Mouse (Mus musculus) bone marrow, adult 2 months (tissue): ENCODE measurements at regions not wholly inside any gene's neighbourhood (a gene's known extent, or its start where the extent isn't known, plus 50 kb on each side); places are given as distances from the start of the nearest gene placed in this dataset.

ENCODE experiments used
- H3K27ac ChIP-seq: fragments of 200-500 bp; 2 replicates; pipeline ENCODE4 v1.5.1; 2012; ENCODE audit warnings: low read depth, mild to moderate bottlenecking, control low read depth, inconsistent platforms, low read length; ENCODE audit not compliant: control insufficient read depth, poor library complexity, insufficient read depth
- H3K4me1 ChIP-seq: fragments of 200-500 bp; 2 replicates; pipeline ENCODE4 v1.6.1; 2011; ENCODE audit warnings: low read length; ENCODE audit not compliant: control insufficient read depth, insufficient read depth
- H3K4me3 ChIP-seq: fragments of 200-500 bp; replicated peaks from 2 replicates; pipeline ENCODE3; 2011; ENCODE audit warnings: mild to moderate bottlenecking, low read depth, low read length, control low read depth; ENCODE audit not compliant: control insufficient read depth
- CTCF ChIP-seq: fragments of 200-500 bp; IDR thresholded peaks from 2 replicates; pipeline ENCODE4 v1.5.1; 2011; ENCODE audit warnings: low read length, control low read depth; ENCODE audit not compliant: control insufficient read depth, insufficient read depth
- POLR2A ChIP-seq: fragments of 200-500 bp; IDR thresholded peaks from 2 replicates; pipeline ENCODE4 v1.6.1; 2011; ENCODE audit warnings: low read depth, mild to moderate bottlenecking, control low read depth, low read length, borderline replicate concordance; ENCODE audit not compliant: control insufficient read depth
- WGBS: fragments of 180-500 bp; shearing (Covaris S2); methylation state at CpG from one replicate; pipeline ENCODE4 v1.1.7; 2018; 5-methylcytosine and 5-hydroxymethylcytosine counted together

DNA sequence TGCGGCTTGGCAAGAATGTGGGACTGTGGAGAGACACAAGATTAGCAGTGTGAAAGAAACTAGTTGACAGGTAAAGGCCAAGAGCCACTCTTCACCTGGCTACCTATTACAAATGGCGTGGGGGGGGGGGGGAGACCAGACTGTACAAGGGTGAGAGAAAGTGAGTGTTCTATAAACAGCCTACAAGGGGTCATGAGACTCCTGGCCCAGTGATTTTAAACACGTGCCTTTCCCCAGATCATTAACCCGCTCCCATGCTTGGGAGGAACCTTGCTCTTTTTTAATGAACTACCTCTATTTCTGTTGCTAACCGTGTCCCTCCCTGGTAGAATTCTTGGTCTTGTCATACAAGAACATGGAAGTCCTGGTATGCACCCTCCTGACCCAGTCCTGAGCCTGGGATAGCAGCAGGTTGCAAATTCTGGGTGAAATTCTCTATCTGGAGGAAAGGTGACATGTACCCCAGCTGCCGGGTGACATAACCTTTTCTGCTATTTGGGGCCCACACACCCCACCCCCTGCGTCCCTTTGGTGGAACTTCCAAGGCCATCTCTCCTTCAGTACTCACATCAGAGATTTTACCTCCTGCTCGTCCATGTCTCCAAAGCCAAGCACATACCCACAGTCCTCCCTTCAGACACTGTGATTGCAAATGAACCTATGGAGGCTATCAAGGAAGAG is 340.8 kb upstream of the Hs6st1 start:
- WGBS: 79% methylated on average over 8 of the region's 8 CpGs

DNA sequence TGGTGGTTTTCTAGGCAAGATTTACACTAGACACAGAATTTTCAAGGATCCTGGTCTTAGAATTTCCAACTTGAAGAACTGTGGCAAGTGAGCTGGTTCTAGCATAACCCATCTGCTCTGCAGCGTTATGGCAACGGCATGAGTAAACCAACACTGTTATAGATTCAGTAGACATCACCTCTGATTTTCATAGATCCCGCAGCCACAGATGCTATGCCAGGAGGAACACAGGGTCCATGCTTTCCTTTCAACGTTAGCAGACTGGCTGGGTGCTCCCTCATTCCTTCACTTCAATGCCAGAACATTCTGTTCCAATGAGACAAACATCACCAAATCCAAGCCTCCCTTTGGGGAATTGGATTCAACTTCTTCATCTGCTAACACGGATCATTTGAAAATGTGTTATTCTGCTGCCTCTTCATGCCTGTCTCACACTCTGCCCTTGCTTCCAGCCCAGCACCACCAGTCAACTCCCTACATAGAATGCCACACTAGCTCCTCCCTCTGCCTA is 338.4 kb upstream of the Hs6st1 start:
- 85% methylated on average over 5 of the region's 5 CpGs for WGBS
- TF ChIP-seq CTCF: no peak
- TF ChIP-seq POLR2A: no peak

More for the DNA sequence above, 340.8 kb upstream of the Hs6st1 start:
- TF ChIP-seq POLR2A (no peak), CTCF (no peak)
- Histone ChIP-seq H3K4me1 (no peaks in the 10 kb centered on the region), H3K27ac (no peak overlapping the region), H3K4me3 (no peak overlapping the region)

DNA sequence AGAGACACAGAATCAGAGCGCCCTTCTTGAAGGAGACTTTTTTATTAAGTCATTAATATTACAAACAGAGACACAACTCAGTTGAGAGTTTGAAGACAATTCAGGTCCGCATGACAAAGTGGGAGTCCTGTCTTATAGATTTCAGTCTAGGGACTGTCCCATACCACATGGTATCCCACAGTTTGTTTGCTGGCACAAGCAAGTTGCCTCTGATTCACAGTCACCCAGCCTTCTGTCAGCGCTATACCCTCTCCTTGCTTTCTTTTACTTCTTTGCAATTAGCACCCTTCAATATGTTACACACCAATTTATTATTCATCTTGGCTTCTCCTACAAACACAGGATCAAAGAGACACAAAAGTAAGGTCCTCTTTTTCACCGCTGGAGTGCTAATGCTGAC is 337.9 kb upstream of the Hs6st1 start:
- Histone ChIP-seq H3K27ac (no peak overlapping the region), H3K4me3 (no peak overlapping the region), H3K4me1 (no peaks in the 10 kb centered on the region)
- 66% methylated on average over 4 of the region's 4 CpGs for WGBS
- TF ChIP-seq CTCF (no peak), POLR2A (no peak)

More for the DNA sequence above, 338.4 kb upstream of the Hs6st1 start:
- no peak overlapping the region for H3K27ac ChIP-seq
- H3K4me1 ChIP-seq: no peaks in the 10 kb centered on the region
- H3K4me3 ChIP-seq: no peak overlapping the region

DNA sequence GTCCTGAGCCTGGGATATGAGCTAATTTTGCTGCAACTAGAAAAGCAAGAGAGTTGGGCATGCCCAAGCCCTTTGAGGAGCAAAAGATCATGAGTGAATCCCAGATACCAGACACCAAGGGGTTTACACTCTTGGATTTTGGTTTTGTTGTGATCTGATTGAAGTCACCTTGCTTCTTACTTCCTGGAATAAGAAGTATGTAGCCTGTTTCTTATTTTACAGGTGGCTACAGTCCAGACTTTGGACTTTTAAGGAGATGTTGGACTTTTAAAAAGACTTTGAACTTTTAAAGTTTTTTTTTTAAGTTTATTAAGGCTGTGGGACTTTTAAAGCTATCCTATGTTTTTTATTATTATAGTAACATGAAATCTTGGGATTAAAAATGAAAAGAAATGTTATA is 332.0 kb upstream of the Hs6st1 start:
- no peak for TF ChIP-seq POLR2A
- no peak for TF ChIP-seq CTCF
- H3K4me1 ChIP-seq: no peaks in the 10 kb centered on the region
- no peak overlapping the region for H3K27ac ChIP-seq
- H3K4me3 ChIP-seq: no peak overlapping the region

DNA sequence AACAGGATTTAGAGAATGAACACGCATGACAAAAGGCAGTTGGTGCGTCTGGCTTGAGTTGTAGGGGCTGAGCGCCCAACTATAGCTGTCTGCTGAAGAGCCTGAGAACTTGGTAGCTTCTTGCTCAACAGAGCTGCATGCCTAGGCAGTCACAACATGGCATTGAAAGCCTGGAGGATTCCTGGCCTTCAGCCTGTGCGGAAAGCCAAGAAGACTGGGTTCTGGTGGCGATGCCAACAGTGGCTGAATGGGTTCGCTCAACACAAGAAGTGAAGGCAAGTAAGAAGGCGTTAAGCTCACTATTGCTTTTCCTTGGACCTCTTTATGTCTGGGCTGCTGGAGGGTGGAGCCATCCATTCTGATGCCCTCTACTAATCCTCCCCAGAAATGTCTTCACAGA is 318.6 kb upstream of the Hs6st1 start:
- 82% methylated on average over 7 of the region's 7 CpGs for WGBS
- no peak overlapping the region for H3K27ac ChIP-seq
- no peak overlapping the region for H3K4me3 ChIP-seq
- no peaks in the 10 kb centered on the region for H3K4me1 ChIP-seq
- TF ChIP-seq CTCF: no peak
- no peak for TF ChIP-seq POLR2A

DNA sequence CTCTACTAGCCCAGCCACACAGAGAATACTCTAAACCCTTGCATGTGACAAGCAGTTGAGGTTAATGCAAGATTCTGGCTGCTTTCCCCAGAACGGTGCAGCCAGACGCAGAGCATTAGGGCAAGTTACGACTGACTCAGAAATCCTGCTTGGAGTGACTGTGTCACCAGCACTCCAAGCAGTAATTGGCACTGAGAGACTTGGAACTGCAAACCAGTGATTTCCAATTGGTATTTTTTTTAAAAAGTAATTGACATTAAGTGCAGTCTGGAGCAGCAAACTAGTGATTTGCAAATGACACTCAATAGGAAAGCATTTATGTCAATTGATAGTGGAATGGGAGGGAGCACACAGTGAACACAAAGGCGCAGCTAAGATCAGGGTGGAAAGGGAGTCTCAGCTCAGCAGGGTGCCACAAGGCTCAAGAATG is 318.1 kb upstream of the Hs6st1 start:
- H3K4me1 ChIP-seq: no peaks in the 10 kb centered on the region
- TF ChIP-seq CTCF: no peak
- no peak for TF ChIP-seq POLR2A
- 76% methylated on average over 4 of the region's 4 CpGs for WGBS
- H3K4me3 ChIP-seq: no peak overlapping the region
- no peak overlapping the region for H3K27ac ChIP-seq

DNA sequence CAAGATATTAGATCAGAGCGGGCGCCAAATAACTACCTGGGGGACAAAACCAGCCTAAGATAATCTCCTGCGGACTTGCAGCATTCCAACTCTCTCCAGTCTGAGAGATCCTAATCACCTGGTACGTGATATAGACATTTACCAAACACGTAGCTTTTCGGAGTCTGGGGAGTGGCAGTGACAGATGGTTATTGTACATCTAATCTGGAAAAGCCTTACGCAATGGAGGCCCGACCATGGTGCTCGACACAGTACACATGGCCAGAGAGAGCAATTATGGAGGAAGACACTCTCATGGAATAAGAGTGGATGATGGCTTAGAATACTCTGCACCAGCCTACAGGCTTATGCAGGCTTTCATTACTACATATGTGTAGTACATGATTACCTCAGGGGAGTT is 315.6 kb upstream of the Hs6st1 start:
- no peak for TF ChIP-seq POLR2A
- TF ChIP-seq CTCF: no peak
- no peaks in the 10 kb centered on the region for H3K4me1 ChIP-seq
- 85% methylated on average over 9 of the region's 9 CpGs for WGBS
- no peak overlapping the region for H3K27ac ChIP-seq
- H3K4me3 ChIP-seq: no peak overlapping the region

DNA sequence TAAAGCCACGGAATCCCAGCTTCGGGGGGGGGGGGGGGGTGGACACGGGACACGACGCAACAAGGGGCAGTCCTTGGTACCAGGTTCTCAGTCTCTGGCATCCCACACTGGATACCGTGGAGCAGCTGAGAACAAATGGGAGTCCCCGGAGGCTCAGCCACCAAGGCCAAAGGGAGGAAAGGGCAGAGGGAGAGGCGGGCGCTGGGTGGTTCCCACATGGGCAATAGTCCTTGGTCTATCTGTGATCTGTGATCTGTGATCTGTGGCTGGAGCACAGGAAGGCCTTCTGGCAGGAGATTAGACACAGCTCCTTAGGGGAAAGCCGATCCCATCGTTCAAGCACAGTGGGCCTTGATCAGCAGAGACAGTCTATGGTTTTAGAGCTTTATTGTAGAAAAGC is 314.0 kb upstream of the Hs6st1 start:
- Histone ChIP-seq H3K4me1 (no peaks in the 10 kb centered on the region), H3K4me3 (no peak overlapping the region), H3K27ac (no peak overlapping the region)
- WGBS: 73% methylated on average over 10 of the region's 11 CpGs
- no peak for TF ChIP-seq POLR2A
- no peak for TF ChIP-seq CTCF

DNA sequence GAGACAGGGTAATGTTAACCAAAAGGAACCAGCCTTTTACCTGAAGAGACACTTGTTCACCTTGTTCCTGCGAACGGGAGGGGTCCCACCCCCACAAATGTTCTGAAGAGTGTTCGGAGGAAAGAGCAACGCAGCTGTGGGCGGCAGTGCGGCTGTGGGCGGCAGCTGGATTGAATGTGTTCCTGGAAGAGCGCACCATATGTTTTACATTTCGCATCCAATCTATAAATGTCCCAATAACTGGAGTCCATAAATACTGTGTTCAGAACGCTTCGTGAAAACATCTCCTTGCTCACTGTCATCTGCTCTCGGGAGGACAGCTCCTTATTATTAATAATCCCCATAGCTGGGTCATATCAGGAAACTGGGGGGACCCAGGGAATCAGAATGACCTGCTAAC is 309.2 kb upstream of the Hs6st1 start:
- Histone ChIP-seq H3K4me3 (no peak overlapping the region), H3K27ac (no peak overlapping the region), H3K4me1 (no peaks in the 10 kb centered on the region; the same call in 1 of the 2 replicates)
- 86% methylated on average over 12 of the region's 12 CpGs for WGBS
- no peak for TF ChIP-seq CTCF
- TF ChIP-seq POLR2A: no peak
